Mouse (Mus musculus) embryonic stem cell, embryonic (primary cell): Measurements from ENCODE around the gene Dcp1b.

ENCODE experiments used
- CTCF ChIA-PET, 4 experiments: fragments of 300-600 bp in 2 of 4; fragments of 350-600 bp in 2 of 4; sonication (Branson Sonifier 250); formaldehyde crosslinking; loops; one replicate each; lab custom pipeline; 2022; ENCODE audit warnings: inconsistent platforms in 2 of 4; lab: Charles Lee
- POLR2A ChIA-PET, 4 experiments: fragments of 300-600 bp in 2 of 4; fragments of 350-600 bp in 2 of 4; sonication (Branson Sonifier 250); formaldehyde crosslinking; loops; one replicate each; lab custom pipeline; 2022; ENCODE audit warnings: antibody characterized with exemption in 4 of 4, inconsistent platforms in 1 of 4; lab: Charles Lee

The Dcp1b gene

GRCm38 (mm10) chr6:119217661-119218060 is 42.6 kb downstream of the Dcp1b start:
- CTCF ChIA-PET = interaction anchor here in 1 of 4 experiments (4.3 kb wide), 1 partner anchor 131 kb away, joined by 42 read pairs; no protein-coding TSS in a partner anchor

GRCm38 (mm10) chr6:119218591-119218990 is 43.5 kb downstream of the Dcp1b start:
- POLR2A ChIA-PET = interaction anchor here in 2 of 4 experiments (1.7 to 1.8 kb wide), 2 partner anchors 39 to 129 kb away, joined by 4 read pairs; no protein-coding TSS in a partner anchor
- CTCF ChIA-PET = interaction anchor here in 2 of 4 experiments (2.4 to 5.2 kb wide), 4 partner anchors 130 to 224 kb away, joined by 13 to 80 read pairs (median 29); no protein-coding TSS in a partner anchor

More at GRCm38 (mm10) chr6:119217661-119218060, 42.6 kb downstream of the Dcp1b start:
- POLR2A ChIA-PET = interaction anchor here in 2 of 4 experiments (1.0 to 2.5 kb wide), 5 partner anchors 26 to 130 kb away, joined by 3 to 7 read pairs (median 4); no protein-coding TSS in a partner anchor

- POLR2A ChIA-PET = interaction anchor here in 3 of 4 experiments (0.7 to 3.8 kb wide), 7 partner anchors 20 to 224 kb away, joined by 3 to 18 read pairs (median 5); partner anchors contain the start of gene Lrtm2 (in 1 of the 3)
- CTCF ChIA-PET = interaction anchor here (0.6 to 5.2 kb wide), 27 partner anchors 9 to 1305 kb away, joined by 3 to 80 read pairs (median 4); no protein-coding TSS in a partner anchor
Observed at GRCm38 (mm10) chr6:119219237-119219870, 44.3 kb downstream of the Dcp1b start.

GRCm38 (mm10) chr6:119220297-119220696 is 45.2 kb downstream of the Dcp1b start:
- POLR2A ChIA-PET = interaction anchor here in 3 of 4 experiments (0.5 to 3.8 kb wide), 16 partner anchors 13 to 528 kb away, joined by 3 to 18 read pairs (median 4); partner anchors contain the start of gene Lrtm2 (in 1 of the 3)
- CTCF ChIA-PET = interaction anchor here (0.5 to 5.2 kb wide), 55 partner anchors 9 to 1306 kb away, joined by 3 to 80 read pairs (median 4); partner anchors contain the start of genes Lrtm2 (in 2 of the 4) and Cacna1c (in 1 of the 4)

- ChIA-PET CTCF (interaction anchor here in 2 of 4 experiments (1.0 to 1.6 kb wide), 3 partner anchors 123 to 219 kb away, joined by 4 to 9 read pairs (median 5); no protein-coding TSS in a partner anchor), POLR2A (interaction anchor here in 1 of 4 experiments (0.6 kb wide), 1 partner anchor 1106 kb away, joined by 3 read pairs; no protein-coding TSS in a partner anchor)
Observed at GRCm38 (mm10) chr6:119224451-119225195, 49.6 kb downstream of the Dcp1b start.

GRCm38 (mm10) chr6:119225226-119225625 is 50.2 kb downstream of the Dcp1b start:
- CTCF ChIA-PET = interaction anchor here in 2 of 4 experiments (1.0 to 1.6 kb wide), 3 partner anchors 123 to 218 kb away, joined by 4 to 9 read pairs (median 5); no protein-coding TSS in a partner anchor

GRCm38 (mm10) chr6:119225731-119226130 is 50.7 kb downstream of the Dcp1b start:
- POLR2A ChIA-PET = interaction anchor here in 2 of 4 experiments (0.8 to 1.5 kb wide), 3 partner anchors 11 to 206 kb away, joined by 3 to 6 read pairs (median 3); partner anchors contain the start of gene Lrtm2 (in 1 of the 2)
- CTCF ChIA-PET = interaction anchor here in 2 of 4 experiments (1.6 kb wide), 2 partner anchors 122 kb away, joined by 5 to 9 read pairs; no protein-coding TSS in a partner anchor

More at GRCm38 (mm10) chr6:119225226-119225625, 50.2 kb downstream of the Dcp1b start:
- POLR2A ChIA-PET = interaction anchor here in 2 of 4 experiments (0.6 to 1.5 kb wide), 3 partner anchors 10 to 1107 kb away, joined by 3 read pairs; partner anchors contain the start of gene Lrtm2 (in 1 of the 2)

GRCm38 (mm10) chr6:119227001-119227400 is 51.9 kb downstream of the Dcp1b start:
- ChIA-PET POLR2A (interaction anchor here in 1 of 4 experiments (1.3 kb wide), 1 partner anchor 121 kb away, joined by 3 read pairs; no protein-coding TSS in a partner anchor), CTCF (no interaction called here)

GRCm38 (mm10) chr6:119228861-119229603 is 54.0 kb downstream of the Dcp1b start:
- CTCF ChIA-PET = interaction anchor here in 3 of 4 experiments (0.6 to 1.3 kb wide), 4 partner anchors 9 to 215 kb away, joined by 3 to 5 read pairs (median 3); no protein-coding TSS in a partner anchor
- POLR2A ChIA-PET = interaction anchor here in 1 of 4 experiments (0.5 kb wide), 1 partner anchor 202 kb away, joined by 4 read pairs; no protein-coding TSS in a partner anchor

- CTCF ChIA-PET = interaction anchor here in 2 of 4 experiments (0.7 to 1.1 kb wide), 4 partner anchors 64 to 1941 kb away, joined by 3 to 5 read pairs (median 4); no protein-coding TSS in a partner anchor
- POLR2A ChIA-PET = interaction anchor here in 2 of 4 experiments (0.6 to 1.5 kb wide), 3 partner anchors 13 to 131 kb away, joined by 3 to 4 read pairs (median 3); no protein-coding TSS in a partner anchor
Observed at GRCm38 (mm10) chr6:119233066-119233465, 58.0 kb downstream of the Dcp1b start.

- CTCF ChIA-PET = interaction anchor here in 1 of 4 experiments (0.6 kb wide), 1 partner anchor 1069 kb away, joined by 7 read pairs; no protein-coding TSS in a partner anchor
- POLR2A ChIA-PET = no interaction called here
Observed at GRCm38 (mm10) chr6:119235441-119235840, 60.4 kb downstream of the Dcp1b start.

- CTCF ChIA-PET = interaction anchor here in 1 of 4 experiments (1.3 kb wide), 1 partner anchor 112 kb away, joined by 3 read pairs; no protein-coding TSS in a partner anchor
- POLR2A ChIA-PET = no interaction called here
Observed at GRCm38 (mm10) chr6:119236241-119236640, 61.2 kb downstream of the Dcp1b start, which contains the start of gene Cacna2d4. Cacna2d4 (plus strand) TSS chr6:119236526.

GRCm38 (mm10) chr6:119237427-119237989 is 62.5 kb downstream of the Dcp1b start:
- CTCF ChIA-PET = interaction anchor here in 1 of 4 experiments (1.3 kb wide), 1 partner anchor 111 kb away, joined by 3 read pairs; no protein-coding TSS in a partner anchor
- POLR2A ChIA-PET = interaction anchor here in 1 of 4 experiments (0.6 kb wide), 1 partner anchor 330 kb away, joined by 3 read pairs; no protein-coding TSS in a partner anchor

- POLR2A ChIA-PET = interaction anchor here in 2 of 4 experiments (0.6 to 1.2 kb wide), 3 partner anchors 26 to 934 kb away, joined by 3 read pairs; no protein-coding TSS in a partner anchor
- CTCF ChIA-PET = no interaction called here
Observed at GRCm38 (mm10) chr6:119239341-119240005, 64.4 kb downstream of the Dcp1b start.

GRCm38 (mm10) chr6:119240256-119240655 is 65.2 kb downstream of the Dcp1b start:
- ChIA-PET CTCF (interaction anchor here in 2 of 4 experiments (0.6 to 1.1 kb wide), 2 partner anchors 20 to 21 kb away, joined by 4 to 10 read pairs; no protein-coding TSS in a partner anchor), POLR2A (interaction anchor here in 1 of 4 experiments (1.2 kb wide), 1 partner anchor 26 kb away, joined by 3 read pairs; no protein-coding TSS in a partner anchor)
